Mouse (Mus musculus) layer of hippocampus, postnatal 10 days (tissue): ENCODE measurements around the gene Farp2. TPM values are rescaled to one million over a fixed set of nuclear protein-coding genes. Genes with fewer than 3 reads are reported as not detected.

Source experiments
- total RNA-seq, 2 experiments: library from RNA; stranded (reverse); gene quantifications; 2 replicates each; pipeline ENCODE4 v1.2.3; 2021

Gene Farp2
- total RNA-seq, 2 experiments from 2014 or later, result 11.0 to 12.0 TPM

Other genes with a start within 250 kb of the Farp2 start
- gene Mterf4, start 206.2 kb upstream of the Farp2 start, total RNA-seq, result 10 to 100 TPM; 18.9 to 20.4 TPM
- 10 to 100 TPM; 62.1 to 73.1 TPM for gene Ppp1r7, start 169.2 kb upstream of the Farp2 start, total RNA-seq
- gene Pask, start 168.6 kb upstream of the Farp2 start, total RNA-seq, result 1 to 10 TPM; 7.6 to 7.7 TPM
- under 1 TPM; 0.18 TPM for gene Ano7, start 138.1 kb upstream of the Farp2 start, total RNA-seq
- 100 to 1,000 TPM; 127 to 142 TPM for gene Hdlbp, start 33.3 kb upstream of the Farp2 start, total RNA-seq
- gene Stk25, start 146.6 kb downstream of the Farp2 start, total RNA-seq, result 100 to 1,000 TPM; 353 to 378 TPM
- 10 to 100 TPM; 60.4 to 63.3 TPM for gene Bok, start 173.6 kb downstream of the Farp2 start, total RNA-seq
- gene Atg4b, start 239.4 kb downstream of the Farp2 start, total RNA-seq, result 10 to 100 TPM; 67.2 to 69.7 TPM
- 10 to 100 TPM; 31.5 to 32.8 TPM for gene Thap4, start 242.8 kb downstream of the Farp2 start, total RNA-seq